ENCODE assay signal across 9 mouse cellular contexts in the genomic region with DNA sequence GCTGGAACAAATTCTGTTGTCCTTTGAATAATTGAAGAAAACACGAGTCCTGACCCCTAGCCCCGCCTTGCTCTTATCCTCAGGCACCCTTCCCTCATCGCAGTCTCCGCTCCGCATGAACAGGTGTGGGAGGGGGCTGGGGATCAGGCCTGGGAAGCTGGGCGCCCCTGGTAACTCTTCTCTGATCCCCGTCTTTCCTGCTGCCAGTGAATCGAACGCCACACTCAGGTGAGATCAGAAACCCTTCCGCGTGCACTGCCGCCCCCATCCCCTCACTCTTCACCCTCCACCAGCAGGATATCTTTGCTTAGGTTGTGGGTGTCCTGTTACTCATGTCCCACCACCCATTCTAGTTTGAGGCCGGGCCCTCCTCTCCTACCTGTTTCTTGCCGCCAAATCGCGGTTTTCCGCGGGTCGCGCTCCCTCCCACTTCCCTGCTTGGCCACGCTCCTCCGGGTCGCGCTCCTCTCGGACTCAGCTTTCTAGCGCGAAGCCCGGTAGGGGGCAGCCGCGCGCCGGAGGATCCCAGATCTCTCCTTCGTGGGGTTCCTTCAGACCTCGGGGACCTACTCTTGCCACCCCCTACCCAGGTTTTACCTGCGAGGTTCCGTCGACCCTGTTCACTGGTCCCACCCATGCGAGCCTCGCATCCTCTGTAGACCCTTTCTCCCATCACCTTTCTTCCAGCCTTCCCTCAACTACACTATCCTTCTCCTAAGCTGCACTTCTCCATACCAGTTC. TPM values are rescaled to one million over a fixed set of nuclear protein-coding genes. Genes with fewer than 3 reads are reported as not detected.
DNase-seq lines count a peak whose midpoint lies in the region; ATAC-seq and TF ChIP-seq lines count a peak whose summit lies in the region.
"Had no signal": no experiment of that assay in that cellular context is flagged by ENCODE, and none has a peak within 500 bp of the region (broad histone marks: within the 10 kb centered on the region; RNA-seq: fewer than 3 reads in every experiment).

No protein-coding gene starts in this region.

- H3K4me2 ChIP-seq in forebrain, embryonic 16.5 days (ENCODE audit: low read length): peak overlapping the region; percentile 71
- H3K4me2 ChIP-seq in liver, postnatal 0 days (ENCODE audit: low read depth, low read length): peak overlapping the region; percentile 68
- H3K4me2 ChIP-seq in neural tube, embryonic 14.5 days (ENCODE audit: low read depth, low read length): peak overlapping the region; percentile 84

- peaks cover 1% of the 10 kb centered on the region; the same call in 1 of the 2 replicates for H3K36me3 ChIP-seq in spleen, adult 2 months (ENCODE audit: control insufficient read depth, insufficient read depth, low read length)
- peaks cover 2% of the 10 kb centered on the region; the same call in 1 of the 2 replicates for H3K36me3 ChIP-seq in forebrain, embryonic 16.5 days (ENCODE audit: control insufficient read depth, insufficient read depth)
- no peaks in the 10 kb centered on the region for H3K36me3 ChIP-seq in liver, postnatal 0 days (replicated peaks; ENCODE audit: insufficient read depth, low read length)
- H3K36me3 ChIP-seq in neural tube, embryonic 14.5 days (ENCODE audit: control insufficient read depth, insufficient read depth, low read length): no peaks in the 10 kb centered on the region; the same call in 1 of the 2 replicates

- intact Hi-C loops in heart, postnatal 14 days (cut with DNase I): loop anchor here (5.0 kb wide), 3 partner anchors 52 to 227 kb away; a partner anchor contains a TSS

- peak; percentile 17; the same call in 1 of the 2 replicates for TF ChIP-seq CTCF in spleen, adult 2 months (IDR thresholded peaks at IDR 0.05; ENCODE audit: extremely low read depth, insufficient read depth, insufficient read length, insufficient replicate concordance)
- TF ChIP-seq CTCF in liver, postnatal 0 days (IDR thresholded peaks at IDR 0.05; ENCODE audit: low read depth): peak; percentile 53

- peaks cover 16% of the 10 kb centered on the region for H3K4me1 ChIP-seq in spleen, adult 2 months (ENCODE audit: control insufficient read depth, insufficient read depth, insufficient read length)
- H3K4me1 ChIP-seq in forebrain, embryonic 16.5 days (replicated peaks; ENCODE audit: control insufficient read depth, insufficient read depth, low read length): peaks cover 57% of the 10 kb centered on the region
- H3K4me1 ChIP-seq in liver, postnatal 0 days (ENCODE audit: insufficient read depth): peaks cover 13% of the 10 kb centered on the region
- H3K4me1 ChIP-seq in neural tube, embryonic 14.5 days (ENCODE audit: control insufficient read depth, insufficient read depth, low read length): peaks cover 38% of the 10 kb centered on the region

- TF ChIP-seq EP300 in liver, postnatal 0 days (IDR thresholded peaks at IDR 0.05; ENCODE audit: low read depth): no peak

- peak overlapping the region; percentile 91 for H3K9ac ChIP-seq in forebrain, embryonic 16.5 days (replicated peaks; ENCODE audit: low read depth, low read length)
- H3K9ac ChIP-seq in liver, postnatal 0 days (replicated peaks): no peak overlapping the region
- H3K9ac ChIP-seq in neural tube, embryonic 14.5 days (replicated peaks; ENCODE audit: low read depth, low read length): peak overlapping the region; percentile 77

- ATAC-seq in forebrain, embryonic 16.5 days: peak; percentile 13
- no peak for ATAC-seq in liver, postnatal 0 days
- peak; percentile 3 for ATAC-seq in neural tube, embryonic 14.5 days (ENCODE audit: low read depth)

- TF ChIP-seq POLR2A in spleen, adult 2 months (IDR thresholded peaks at IDR 0.05; ENCODE audit: low read depth, low read length): no peak

- peaks cover 5% of the 10 kb centered on the region; the same call in 1 of the 2 replicates for H3K27me3 ChIP-seq in spleen, adult 2 months (ENCODE audit: control insufficient read depth, insufficient read depth, low read length)
- H3K27me3 ChIP-seq in forebrain, embryonic 16.5 days (replicated peaks; ENCODE audit: control insufficient read depth, insufficient read depth, low read length): no peaks in the 10 kb centered on the region
- H3K27me3 ChIP-seq in liver, postnatal 0 days (ENCODE audit: insufficient read depth, low read length): peaks cover 64% of the 10 kb centered on the region
- no peaks in the 10 kb centered on the region for H3K27me3 ChIP-seq in neural tube, embryonic 14.5 days (ENCODE audit: control insufficient read depth, insufficient read depth, low read length)

- peak overlapping the region; percentile 43; the same call in 1 of the 2 replicates for H3K4me3 ChIP-seq in spleen, adult 2 months (ENCODE audit: extremely low read depth, insufficient read depth, insufficient read length)
- peak overlapping the region; percentile 80 for H3K4me3 ChIP-seq in forebrain, embryonic 16.5 days (replicated peaks; ENCODE audit: low read length)
- peak overlapping the region; percentile 37 for H3K4me3 ChIP-seq in liver, postnatal 0 days (ENCODE audit: low read depth, low read length)
- peak overlapping the region; percentile 56 for H3K4me3 ChIP-seq in neural tube, embryonic 14.5 days (ENCODE audit: low read depth, low read length)

- H3K9me3 ChIP-seq in forebrain, embryonic 16.5 days (ENCODE audit: control insufficient read depth, low read length): no peaks in the 10 kb centered on the region
- H3K9me3 ChIP-seq in liver, postnatal 0 days (ENCODE audit: low read length): no peaks in the 10 kb centered on the region
- no peaks in the 10 kb centered on the region for H3K9me3 ChIP-seq in neural tube, embryonic 14.5 days (ENCODE audit: control insufficient read depth, low read length)

- DNase-seq in spleen, adult 2 months (ENCODE audit: low read depth in 1 of 2, low spot score in 2 of 2): peak in 1 of 2 experiments; percentile 43
- DNase-seq in spleen, postnatal 14 days (ENCODE audit: low spot score in 2 of 2): no peak
- DNase-seq in heart, postnatal 14 days: peak; percentile 73 to 78
- peak; percentile 83 to 87 for DNase-seq in kidney, postnatal 4 days
- peak; percentile 51 for DNase-seq in liver, postnatal 0 days
- DNase-seq in thymus, postnatal 10 days (ENCODE audit: low spot score in 2 of 2): peak; percentile 22 to 52

- WGBS in spleen, adult 2 months: 18% methylated on average over 39 of the region's 39 CpGs
- 3% methylated on average over 39 of the region's 39 CpGs for WGBS in forebrain, embryonic 16.5 days
- 4% methylated on average over 39 of the region's 39 CpGs for WGBS in liver, postnatal 0 days (ENCODE audit: insufficient replicate concordance)
- 2% methylated on average over 39 of the region's 39 CpGs for WGBS in neural tube, embryonic 14.5 days

- no peak overlapping the region for H3K27ac ChIP-seq in spleen, adult 2 months (ENCODE audit: insufficient read depth, low read length)
- H3K27ac ChIP-seq in forebrain, embryonic 16.5 days (ENCODE audit: low read length): peak overlapping the region; percentile 51
- no peak overlapping the region for H3K27ac ChIP-seq in liver, postnatal 0 days (ENCODE audit: low read depth)
- H3K27ac ChIP-seq in neural tube, embryonic 14.5 days (ENCODE audit: low read depth, low read length): peak overlapping the region; percentile 81

RNA-seq across cellular contexts. Expression of a gene that starts 4.0 kb away (rescaled TPM):
- 28.7 and 29.7 TPM in 2 replicates for polyA plus RNA-seq in spleen, adult 2 months (2012; rRNA removed)
- polyA plus RNA-seq in forebrain, embryonic 16.5 days (2015; fragmentation: Nextera tagmentation; extraction: Ambion mirVana): 46.0 and 58.6 TPM in 2 replicates
- 10 to 100 TPM; 16.9 TPM for total RNA-seq in heart, postnatal 14 days (2021)
- 0.41 and 0.46 TPM in 2 replicates for polyA plus RNA-seq in liver, postnatal 0 days (2015; fragmentation: Nextera tagmentation; extraction: Ambion mirVana)
- 78.9 and 103 TPM in 2 replicates for polyA plus RNA-seq in neural tube, embryonic 14.5 days (2014; fragmentation: Nextera tagmentation; extraction: Ambion mirVana)

RNA-seq across cellular contexts. Expression of a gene that starts 26.5 kb away (rescaled TPM):
- not detected in 2 replicates for polyA plus RNA-seq in spleen, adult 2 months (2012; rRNA removed)
- polyA plus RNA-seq in forebrain, embryonic 16.5 days (2015; fragmentation: Nextera tagmentation; extraction: Ambion mirVana): 1.9 and 2.9 TPM in 2 replicates
- total RNA-seq in heart, postnatal 14 days (2021): not detected
- polyA plus RNA-seq in liver, postnatal 0 days (2015; fragmentation: Nextera tagmentation; extraction: Ambion mirVana): not detected in 2 replicates
- 2.4 and 2.6 TPM in 2 replicates for polyA plus RNA-seq in neural tube, embryonic 14.5 days (2014; fragmentation: Nextera tagmentation; extraction: Ambion mirVana)

RNA-seq across cellular contexts. Expression of a gene that starts 38.6 kb away (rescaled TPM):
- 0.14 TPM in 1 of 2 replicates, not detected in the other for polyA plus RNA-seq in spleen, adult 2 months (2012; rRNA removed)
- polyA plus RNA-seq in forebrain, embryonic 16.5 days (2015; fragmentation: Nextera tagmentation; extraction: Ambion mirVana): not detected in 2 replicates
- total RNA-seq in heart, postnatal 14 days (2021): not detected
- polyA plus RNA-seq in liver, postnatal 0 days (2015; fragmentation: Nextera tagmentation; extraction: Ambion mirVana): not detected in 2 replicates
- polyA plus RNA-seq in neural tube, embryonic 14.5 days (2014; fragmentation: Nextera tagmentation; extraction: Ambion mirVana): 0.12 TPM in 1 of 2 replicates, not detected in the other
- polyA plus RNA-seq: C2C12 had no signal

RNA-seq across cellular contexts. Expression of a gene that starts 48.3 kb away (rescaled TPM):
- polyA plus RNA-seq in spleen, adult 2 months (2012; rRNA removed): not detected in 2 replicates
- not detected in 2 replicates for polyA plus RNA-seq in forebrain, embryonic 16.5 days (2015; fragmentation: Nextera tagmentation; extraction: Ambion mirVana)
- total RNA-seq in heart, postnatal 14 days (2021): not detected
- not detected in 2 replicates for polyA plus RNA-seq in liver, postnatal 0 days (2015; fragmentation: Nextera tagmentation; extraction: Ambion mirVana)
- polyA plus RNA-seq in neural tube, embryonic 14.5 days (2014; fragmentation: Nextera tagmentation; extraction: Ambion mirVana): 0.13 TPM in 1 of 2 replicates, not detected in the other
- polyA plus RNA-seq: C2C12 had no signal

RNA-seq across cellular contexts. Expression of a gene that starts 48.8 kb away (rescaled TPM):
- polyA plus RNA-seq in spleen, adult 2 months (2012; rRNA removed): 0.62 and 0.75 TPM in 2 replicates
- polyA plus RNA-seq in forebrain, embryonic 16.5 days (2015; fragmentation: Nextera tagmentation; extraction: Ambion mirVana): 351 and 383 TPM in 2 replicates
- total RNA-seq in heart, postnatal 14 days (2021): 1 to 10 TPM; 3.7 to 4.6 TPM
- 1.4 and 2.3 TPM in 2 replicates for polyA plus RNA-seq in liver, postnatal 0 days (2015; fragmentation: Nextera tagmentation; extraction: Ambion mirVana)
- 289 and 326 TPM in 2 replicates for polyA plus RNA-seq in neural tube, embryonic 14.5 days (2014; fragmentation: Nextera tagmentation; extraction: Ambion mirVana)

Comparison
In these comparisons a context has a peak if more than half of its experiments do, and no peak if none do; other contexts are left out.
1. DNase-seq: peak in heart, postnatal 14 days (2 of 2), kidney, postnatal 4 days (2 of 2), liver, postnatal 0 days (single experiment) and thymus, postnatal 10 days (2 of 2); none in spleen, postnatal 14 days (0 of 2).
2. H3K27ac ChIP-seq: peak in forebrain, embryonic 16.5 days (single experiment) and neural tube, embryonic 14.5 days (single experiment); none in spleen, adult 2 months (single experiment) and liver, postnatal 0 days (single experiment).
3. RNA of a gene that starts 4.0 kb away (polyA plus RNA-seq): 78.9 to 103 TPM in neural tube, embryonic 14.5 days, 46.0 to 58.6 TPM in forebrain, embryonic 16.5 days and 28.7 to 29.7 TPM in spleen, adult 2 months; 0.41 to 0.46 TPM in liver, postnatal 0 days; every median in the first group is over 10 times any median in the second.
4. Peak in every context shown above with its lines, with median percentiles within 50 percentile points of each other: H3K4me3 ChIP-seq and H3K4me2 ChIP-seq.